Mouse (Mus musculus) induced T-regulatory cell, adult 2 months (primary cell): ENCODE measurements around the gene Atad5.
"Not testable (repeated sequence)": the region's sequence is repeated elsewhere in the genome, so short reads cannot be mapped to it uniquely, and the experiment has no call there.

ENCODE experiments used
- DNase-seq: peaks from one replicate; pipeline ENCODE4 v3.0.0-alpha.2; 2012; ENCODE audit warnings: low read depth

Gene Atad5

DNA sequence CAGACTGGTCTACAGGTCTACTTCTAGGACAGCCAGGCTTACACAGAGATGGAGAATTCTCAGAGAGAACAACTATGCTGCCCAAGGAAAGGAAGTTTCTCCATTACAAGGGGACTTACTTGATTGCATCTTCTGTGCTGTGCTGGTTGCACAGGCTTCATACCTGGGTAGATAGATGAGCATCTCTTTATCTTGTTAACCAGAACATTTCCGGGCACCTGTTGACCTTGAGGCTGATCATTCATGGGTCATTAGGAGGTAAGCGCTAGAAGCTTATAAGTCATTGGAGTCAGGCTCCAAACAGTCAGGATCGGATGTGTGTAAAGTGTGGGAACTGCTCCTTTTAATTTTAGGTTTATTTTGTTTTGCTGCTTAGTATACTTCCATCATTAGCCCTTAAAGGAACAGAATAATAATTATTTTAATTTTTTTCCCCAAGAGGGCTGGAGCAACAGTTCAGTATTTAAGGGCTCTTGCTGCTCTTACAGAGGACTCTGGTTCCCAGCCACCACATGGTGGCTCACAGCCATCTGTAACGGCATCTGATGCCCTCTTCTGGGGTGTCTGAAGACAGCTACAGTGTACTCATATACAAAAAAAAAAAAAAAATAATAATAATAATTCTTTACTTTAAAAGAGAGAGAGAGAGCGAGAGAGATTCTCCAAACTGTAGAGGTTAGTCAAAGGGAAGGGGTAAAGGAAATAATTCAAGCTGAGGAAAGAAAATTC, 92.0 kb downstream of the Atad5 start:
- DNase-seq: no peak

DNA sequence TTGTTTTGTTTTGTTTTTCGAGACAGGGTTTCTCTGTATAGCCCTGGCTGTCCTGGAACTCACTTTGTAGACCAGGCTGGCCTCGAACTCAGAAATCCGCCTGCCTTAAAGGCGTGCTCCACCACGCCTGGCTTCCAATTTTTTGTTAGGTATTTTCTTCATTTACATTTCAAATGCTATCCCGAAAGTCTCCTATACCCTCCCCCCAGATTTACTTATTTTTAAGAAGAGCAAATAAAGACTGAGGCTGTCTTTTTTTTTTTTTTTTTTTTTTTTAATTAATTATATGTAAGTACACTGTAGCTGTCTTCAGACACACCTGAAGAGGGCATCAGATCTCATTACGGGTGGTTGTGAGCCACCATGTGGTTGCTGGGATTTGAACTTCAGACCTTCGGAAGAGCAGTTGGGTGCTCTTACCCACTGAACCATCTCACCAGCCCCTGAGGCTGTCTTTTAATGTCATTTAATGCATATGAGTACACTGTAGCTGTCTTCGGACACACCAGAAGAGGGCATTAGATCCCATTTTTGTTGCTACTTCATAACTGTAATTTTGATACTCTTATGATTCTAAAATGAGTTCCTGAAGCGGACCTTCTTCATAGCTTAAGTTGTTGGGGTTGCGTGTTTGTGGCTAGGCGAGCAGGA, 94.0 kb downstream of the Atad5 start:
- DNase-seq: not testable (repeated sequence)

- peak; percentile 84 for DNase-seq
Measured at GRCm38 (mm10) chr11:80183705-80184255, 94.6 kb downstream of the Atad5 start, which contains the start of gene Rnf135. TSS of gene Rnf135 (plus strand) at chr11:80183851.

DNA sequence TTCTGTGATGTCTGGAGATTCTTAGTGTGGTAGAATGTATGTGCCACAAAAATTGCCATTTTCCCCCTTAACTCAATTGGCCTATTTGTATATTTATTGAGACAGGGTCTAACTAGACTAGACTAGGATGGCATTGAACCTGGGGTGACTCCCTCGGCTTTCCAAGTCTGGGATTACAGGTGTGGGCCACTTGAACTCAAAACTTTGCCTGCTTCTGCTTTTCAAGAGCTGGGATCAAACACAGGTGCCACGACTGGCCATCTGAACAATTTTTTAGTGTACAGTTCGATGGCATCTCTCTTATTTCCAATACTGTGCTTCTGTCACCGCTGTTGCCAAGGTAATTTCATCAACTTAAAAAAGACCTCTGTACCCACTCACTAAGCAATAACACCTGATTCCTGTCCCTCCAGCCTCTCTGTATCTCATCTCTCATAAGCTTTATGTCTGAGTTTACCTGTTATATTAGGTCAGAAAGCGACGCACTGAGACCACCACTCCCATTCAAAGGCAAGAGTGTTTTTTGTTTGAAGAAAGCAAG, 95.4 kb downstream of the Atad5 start:
- DNase-seq: peak; percentile 31
